Mouse (Mus musculus) macrophage (primary cell): ENCODE measurements around the gene Hist1h2af. TPM values are rescaled to one million over a fixed set of nuclear protein-coding genes. Genes with fewer than 3 reads are reported as not detected.
"Not testable (repeated sequence)": the region's sequence is repeated elsewhere in the genome, so short reads cannot be mapped to it uniquely, and the experiment has no call there.

Experiments
- H3K27ac ChIP-seq: fragments of 350-480 bp; formaldehyde crosslinking; 2 replicates; pipeline ENCODE4 v1.9.0; 2021
- H3K36me3 ChIP-seq: fragments of 350-480 bp; formaldehyde crosslinking; 2 replicates; pipeline ENCODE4 v1.9.0; 2021; ENCODE audit errors: inconsistent target
- H3K4me3 ChIP-seq: fragments of 350-480 bp; formaldehyde crosslinking; 2 replicates; pipeline ENCODE4 v1.9.0; 2021; ENCODE audit errors: inconsistent target
- H3K79me2 ChIP-seq: fragments of 350-480 bp; formaldehyde crosslinking; 2 replicates; pipeline ENCODE4 v1.9.0; 2021; ENCODE audit errors: inconsistent target
- WGBS: methylation state at CpG from one replicate; pipeline ENCODE4 v1.1.7; 2026; ENCODE audit warnings: inconsistent platforms; ENCODE audit not compliant: missing documents; 5-methylcytosine and 5-hydroxymethylcytosine counted together
- polyA plus RNA-seq: library from polyadenylated mRNA; stranded (reverse); fragments of 250-400 nt; gene quantifications from 3 replicates; pipeline ENCODE4 v1.2.4, GENCODE M21; 2018; ENCODE audit warnings: inconsistent platforms

Hist1h2af gene
- polyA plus RNA-seq, 1 experiment from 2014 or later, result not detected

GRCm38 (mm10) chr13:23571022-23571503, 37.4 kb downstream of the Hist1h2af start, which contains the start of the genes Hist1h2ae and Hist1h2bg:
Hist1h2ae (minus strand) TSS chr13:23571220.
Hist1h2bg (plus strand) TSS chr13:23571396.
- H3K36me3 ChIP-seq, result no peaks in the 10 kb centered on the region
- WGBS, result 0% methylated on average over 8 of the region's 18 CpGs
- H3K27ac ChIP-seq, result peak within 1 kb of the TSS; percentile 75
- peak within 1 kb of the TSS; percentile 41 for H3K4me3 ChIP-seq
- H3K79me2 ChIP-seq, result peaks cover 18% of the 10 kb centered on the region; the same call in 1 of the 2 replicates

DNA sequence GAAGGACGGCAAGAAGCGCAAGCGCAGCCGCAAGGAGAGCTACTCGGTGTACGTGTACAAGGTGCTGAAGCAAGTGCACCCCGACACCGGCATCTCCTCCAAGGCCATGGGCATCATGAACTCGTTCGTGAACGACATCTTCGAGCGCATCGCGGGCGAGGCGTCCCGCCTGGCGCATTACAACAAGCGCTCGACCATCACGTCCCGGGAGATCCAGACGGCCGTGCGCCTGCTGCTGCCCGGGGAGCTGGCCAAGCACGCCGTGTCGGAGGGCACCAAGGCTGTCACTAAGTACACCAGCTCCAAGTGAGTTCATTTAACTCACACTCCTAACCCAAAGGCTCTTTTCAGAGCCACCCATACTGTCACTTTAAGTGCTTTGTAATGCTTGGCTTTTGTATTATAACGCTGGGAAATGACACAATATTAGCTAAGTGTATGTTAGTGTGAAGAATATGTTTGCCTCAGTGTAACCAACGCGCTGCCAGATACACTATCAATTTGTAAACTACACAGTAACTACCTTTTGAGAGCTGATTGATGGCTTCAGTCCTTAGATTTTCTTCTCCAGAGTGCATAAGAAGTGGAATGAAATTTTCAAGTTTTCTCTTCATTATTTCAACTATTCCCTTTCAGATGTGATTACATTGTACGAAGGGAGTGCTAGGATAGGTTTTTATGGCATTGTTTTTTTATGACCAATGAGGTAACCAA, 38.0 kb downstream of the Hist1h2af start:
- Histone ChIP-seq H3K4me3 (peak overlapping the region; percentile 41), H3K27ac (peak overlapping the region; percentile 75), H3K79me2 (peaks cover 18% of the 10 kb centered on the region; the same call in 1 of the 2 replicates)
- WGBS, result 2% methylated on average over 7 of the region's 34 CpGs
- not testable (repeated sequence) for H3K36me3 ChIP-seq

- Histone ChIP-seq H3K4me3 (peak overlapping the region; percentile 41), H3K27ac (peak overlapping the region; percentile 75), H3K36me3 (no peaks in the 10 kb centered on the region), H3K79me2 (peaks cover 18% of the 10 kb centered on the region; the same call in 1 of the 2 replicates)
- 40% methylated on average over 2 of the region's 2 CpGs for WGBS
Observed at GRCm38 (mm10) chr13:23572218-23573033, 38.7 kb downstream of the Hist1h2af start.

GRCm38 (mm10) chr13:23573034-23573897, 39.6 kb downstream of the Hist1h2af start:
- not testable (repeated sequence) for H3K36me3 ChIP-seq
- H3K27ac ChIP-seq, result peak overlapping the region; percentile 75
- peaks cover 18% of the 10 kb centered on the region; the same call in 1 of the 2 replicates for H3K79me2 ChIP-seq
- WGBS, result 6% methylated on average over 14 of the region's 20 CpGs
- H3K4me3 ChIP-seq, result peak overlapping the region; percentile 41

GRCm38 (mm10) chr13:23573898-23574524, 40.3 kb downstream of the Hist1h2af start, which contains the start of the genes Hist1h2bf and Hist1h2ad:
Hist1h2bf (minus strand) TSS chr13:23574196.
Hist1h2ad (plus strand) TSS chr13:23574381.
- not testable (repeated sequence) for H3K36me3 ChIP-seq
- H3K4me3 ChIP-seq, result peak within 1 kb of the TSS; percentile 41
- WGBS, result under 1% methylated on average over 23 of the region's 42 CpGs

DNA sequence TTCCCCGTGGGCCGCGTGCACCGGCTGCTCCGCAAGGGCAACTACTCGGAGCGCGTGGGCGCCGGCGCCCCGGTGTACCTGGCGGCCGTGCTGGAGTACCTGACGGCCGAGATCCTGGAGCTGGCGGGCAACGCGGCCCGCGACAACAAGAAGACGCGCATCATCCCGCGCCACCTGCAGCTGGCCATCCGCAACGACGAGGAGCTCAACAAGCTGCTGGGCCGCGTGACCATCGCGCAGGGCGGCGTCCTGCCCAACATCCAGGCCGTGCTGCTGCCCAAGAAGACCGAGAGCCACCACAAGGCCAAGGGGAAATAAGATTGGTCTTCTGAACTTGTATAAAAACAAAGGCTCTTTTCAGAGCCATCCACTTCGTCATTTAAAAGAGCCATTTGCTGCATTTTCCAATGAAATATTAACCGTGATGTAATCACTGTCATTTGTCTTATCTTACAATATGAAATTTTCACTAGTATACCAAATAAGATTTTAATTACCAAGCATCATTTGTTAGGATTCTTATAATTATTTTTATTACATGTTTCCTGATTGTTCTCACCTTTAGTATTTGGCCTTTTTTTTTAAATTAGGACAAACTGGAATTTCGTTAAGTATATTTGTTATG, 41.0 kb downstream of the Hist1h2af start:
- 5% methylated on average over 2 of the region's 39 CpGs for WGBS
- H3K27ac ChIP-seq, result peak overlapping the region; percentile 67
- peak overlapping the region; percentile 13; the same call in 1 of the 2 replicates for H3K4me3 ChIP-seq
- peaks cover 18% of the 10 kb centered on the region; the same call in 1 of the 2 replicates for H3K79me2 ChIP-seq
- H3K36me3 ChIP-seq, result not testable (repeated sequence)

More at GRCm38 (mm10) chr13:23573898-23574524, 40.3 kb downstream of the Hist1h2af start, which contains the start of the genes Hist1h2bf and Hist1h2ad:
- Histone ChIP-seq H3K27ac (peak within 1 kb of the TSS; percentile 75), H3K79me2 (peaks cover 18% of the 10 kb centered on the region; the same call in 1 of the 2 replicates)

DNA sequence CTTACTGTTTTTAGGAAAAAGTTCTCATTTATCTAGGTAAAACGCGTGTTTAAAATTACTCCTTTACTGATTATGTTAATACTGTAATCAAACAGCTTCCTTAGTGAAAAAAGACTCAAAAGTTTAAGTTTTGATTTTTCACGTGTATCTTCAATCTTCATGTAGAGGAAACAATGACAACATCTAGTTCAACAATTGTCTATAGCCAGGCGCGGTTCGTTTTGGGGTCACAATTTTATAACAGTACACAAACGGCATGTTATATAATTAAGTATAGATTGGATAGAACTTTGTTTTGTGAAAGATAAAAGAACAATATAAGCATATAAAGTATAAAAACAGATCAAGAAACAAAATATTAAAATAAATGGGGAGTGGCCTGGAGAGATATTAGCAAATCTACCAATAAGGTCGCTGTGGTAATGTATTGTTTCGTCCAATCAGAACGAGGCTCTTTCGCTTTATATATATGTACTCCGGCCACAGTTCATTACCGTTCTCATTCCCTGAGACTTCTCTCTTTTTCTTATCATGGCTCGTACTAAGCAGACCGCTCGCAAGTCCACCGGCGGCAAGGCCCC, 41.7 kb downstream of the Hist1h2af start, which contains the start of gene Hist1h3d:
TSS of gene Hist1h3d (plus strand) at position 493 of the 581 bp plus-strand sequence.
- WGBS, result 2% methylated on average over 13 of the region's 18 CpGs
- Histone ChIP-seq H3K79me2 (peaks cover 18% of the 10 kb centered on the region; the same call in 1 of the 2 replicates), H3K27ac (peak within 1 kb of the TSS; percentile 67), H3K36me3 (no peaks in the 10 kb centered on the region), H3K4me3 (peak within 1 kb of the TSS; percentile 29)

DNA sequence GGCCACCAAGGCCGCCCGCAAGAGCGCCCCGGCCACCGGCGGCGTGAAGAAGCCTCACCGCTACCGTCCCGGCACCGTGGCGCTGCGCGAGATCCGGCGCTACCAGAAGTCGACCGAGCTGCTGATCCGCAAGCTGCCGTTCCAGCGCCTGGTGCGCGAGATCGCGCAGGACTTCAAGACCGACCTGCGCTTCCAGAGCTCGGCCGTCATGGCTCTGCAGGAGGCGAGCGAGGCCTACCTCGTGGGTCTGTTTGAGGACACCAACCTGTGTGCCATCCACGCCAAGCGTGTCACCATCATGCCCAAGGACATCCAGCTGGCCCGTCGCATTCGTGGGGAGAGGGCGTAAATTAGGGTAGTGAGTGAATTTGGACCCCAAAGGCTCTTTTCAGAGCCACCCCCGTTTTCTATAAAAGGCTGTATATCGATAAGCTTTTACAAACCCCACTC, 42.2 kb downstream of the Hist1h2af start:
- WGBS, result 4% methylated on average over 8 of the region's 40 CpGs
- H3K36me3 ChIP-seq, result not testable (repeated sequence)
- peak overlapping the region; percentile 29 for H3K4me3 ChIP-seq
- H3K79me2 ChIP-seq, result peaks cover 18% of the 10 kb centered on the region; the same call in 1 of the 2 replicates
- peak overlapping the region; percentile 54 for H3K27ac ChIP-seq

DNA sequence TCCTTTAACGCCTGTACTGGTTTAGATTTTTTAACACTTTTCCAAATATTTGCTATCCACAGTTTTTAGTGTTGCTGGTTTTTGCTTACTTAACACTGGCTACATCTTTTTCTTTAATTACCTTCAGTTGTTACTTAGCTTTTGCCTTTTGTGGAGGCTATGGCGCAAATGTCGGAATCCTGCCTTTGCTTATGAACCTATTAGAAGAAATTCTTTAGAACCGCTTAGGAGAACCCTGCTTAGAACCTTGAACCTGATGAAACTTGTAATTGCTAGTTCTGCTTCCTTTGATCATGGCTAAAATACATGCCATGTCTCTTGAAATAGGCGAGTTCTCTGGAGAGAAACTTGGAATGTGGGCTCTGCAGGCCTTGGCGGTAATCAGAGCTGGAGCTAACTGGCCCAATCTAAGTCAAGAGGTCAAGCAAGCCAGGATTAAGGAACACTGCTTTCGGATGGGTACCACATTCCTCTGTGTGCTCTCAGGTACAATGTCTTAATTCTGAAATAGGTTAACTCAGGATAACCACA, 42.7 kb downstream of the Hist1h2af start:
- Histone ChIP-seq H3K79me2 (peaks cover 18% of the 10 kb centered on the region; the same call in 1 of the 2 replicates), H3K27ac (peak overlapping the region; percentile 54), H3K4me3 (peak overlapping the region; percentile 29), H3K36me3 (no peaks in the 10 kb centered on the region)
- 52% methylated on average over 7 of the region's 7 CpGs for WGBS

GRCm38 (mm10) chr13:23576906-23577639, 43.4 kb downstream of the Hist1h2af start:
- 65% methylated on average over 6 of the region's 6 CpGs for WGBS
- Histone ChIP-seq H3K4me3 (peak overlapping the region; percentile 29; the same call in 1 of the 2 replicates), H3K79me2 (peaks cover 14% of the 10 kb centered on the region; the same call in 1 of the 2 replicates), H3K36me3 (no peaks in the 10 kb centered on the region), H3K27ac (peak overlapping the region; percentile 54)

DNA sequence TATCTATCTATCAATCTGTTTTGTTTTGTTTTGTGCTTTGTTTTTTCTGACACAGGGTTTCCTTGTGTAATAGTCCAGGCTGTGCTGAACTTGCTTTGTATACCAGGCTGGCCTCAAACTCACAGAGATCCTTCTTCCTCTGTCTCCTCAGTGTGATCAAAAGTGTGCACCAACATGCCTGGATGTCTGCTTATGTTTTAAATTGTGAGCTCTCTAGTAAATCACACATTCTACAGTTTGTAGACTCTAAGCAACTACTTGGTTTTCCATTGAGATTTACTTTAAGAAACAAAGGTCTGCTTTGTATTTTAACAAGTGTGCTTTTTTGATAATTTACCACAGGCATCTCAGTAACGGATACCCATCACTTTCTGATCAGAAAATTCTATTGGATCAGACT, 44.1 kb downstream of the Hist1h2af start:
- Histone ChIP-seq H3K79me2 (peaks cover 6% of the 10 kb centered on the region; the same call in 1 of the 2 replicates), H3K4me3 (no peak overlapping the region), H3K27ac (no peak overlapping the region), H3K36me3 (no peaks in the 10 kb centered on the region)
- WGBS, result 92% methylated on average over 1 of the region's 1 CpGs
